8 mouse cellular contexts compared by ENCODE assay signal in genomic region chr12:79192193-79192592, GRCm38 (mm10). TPM values are rescaled to one million over a fixed set of nuclear protein-coding genes. Genes with fewer than 3 reads are reported as not detected.
DNase-seq lines count a peak whose midpoint lies in the region; ATAC-seq and TF ChIP-seq lines count a peak whose summit lies in the region.

Rdh11 (minus strand) TSS chr12:79192293.

- peak within 1 kb of the TSS; percentile 84 for H3K27ac ChIP-seq in heart, embryonic 10.5 days
- peak within 1 kb of the TSS; percentile 30; the same call in 1 of the 2 replicates for H3K27ac ChIP-seq in embryonic facial prominence, embryonic 12.5 days
- peak within 1 kb of the TSS; percentile 55 for H3K27ac ChIP-seq in midbrain, embryonic 14.5 days (replicated peaks; ENCODE audit: low read depth, low read length)

- 61% methylated on average over 6 of the region's 6 CpGs for WGBS in heart, embryonic 10.5 days
- WGBS in embryonic facial prominence, embryonic 12.5 days: 49% methylated on average over 6 of the region's 6 CpGs
- 65% methylated on average over 6 of the region's 6 CpGs for WGBS in midbrain, embryonic 14.5 days

- H3K79me2 ChIP-seq in C2C12 (ENCODE audit: control insufficient read depth, insufficient read depth): peaks cover 14% of the 10 kb centered on the region

- no peak for TF ChIP-seq CTCF in C2C12 (IDR thresholded peaks at IDR 0.05; ENCODE audit: control insufficient read depth, insufficient read depth, insufficient read length)

- peak within 1 kb of the TSS; percentile 59 for H3K9ac ChIP-seq in embryonic facial prominence, embryonic 12.5 days
- H3K9ac ChIP-seq in midbrain, embryonic 14.5 days (replicated peaks; ENCODE audit: low read length): peak within 1 kb of the TSS; percentile 65

- no peak for DNase-seq in heart, embryonic 10.5 days (ENCODE audit: low spot score)
- DNase-seq in heart, adult 9 months (ENCODE audit: low spot score in 2 of 2): no peak
- DNase-seq in layer of hippocampus, postnatal 14 days (ENCODE audit: low spot score in 2 of 2): no peak
- no peak for DNase-seq in midbrain, embryonic 14.5 days
- DNase-seq in ovary, postnatal 36 days (ENCODE audit: low spot score): no peak
- no peak for DNase-seq in natural killer cell, adult 2 months (ENCODE audit: low spot score in 2 of 2)

- H3K36me3 ChIP-seq in heart, embryonic 10.5 days: peaks cover 13% of the 10 kb centered on the region
- peaks cover 8% of the 10 kb centered on the region for H3K36me3 ChIP-seq in C2C12 (ENCODE audit: control insufficient read depth, insufficient read depth)
- H3K36me3 ChIP-seq in embryonic facial prominence, embryonic 12.5 days: peaks cover 13% of the 10 kb centered on the region
- H3K36me3 ChIP-seq in midbrain, embryonic 14.5 days (ENCODE audit: control insufficient read depth, insufficient read depth, low read length): peaks cover 13% of the 10 kb centered on the region

- H3ac ChIP-seq in C2C12 (ENCODE audit: control insufficient read depth, insufficient read length, low read depth): peak within 1 kb of the TSS; percentile 83

- H3K4me3 ChIP-seq in heart, embryonic 10.5 days: peak within 1 kb of the TSS; percentile 75
- peak within 1 kb of the TSS; percentile 54 for H3K4me3 ChIP-seq in C2C12 (ENCODE audit: insufficient read depth, poor library complexity, severe bottlenecking)
- peak within 1 kb of the TSS; percentile 55 for H3K4me3 ChIP-seq in embryonic facial prominence, embryonic 12.5 days
- peak within 1 kb of the TSS; percentile 66 for H3K4me3 ChIP-seq in midbrain, embryonic 14.5 days (replicated peaks; ENCODE audit: low read depth, low read length)

- H3K4me2 ChIP-seq in embryonic facial prominence, embryonic 12.5 days (replicated peaks): peak within 1 kb of the TSS; percentile 77
- peak within 1 kb of the TSS; percentile 87 for H3K4me2 ChIP-seq in midbrain, embryonic 14.5 days (ENCODE audit: low read length)

- no peaks in the 10 kb centered on the region for H3K9me3 ChIP-seq in heart, embryonic 10.5 days
- no peaks in the 10 kb centered on the region for H3K9me3 ChIP-seq in embryonic facial prominence, embryonic 12.5 days
- H3K9me3 ChIP-seq in midbrain, embryonic 14.5 days (ENCODE audit: control insufficient read depth, low read length): no peaks in the 10 kb centered on the region

- H3K27me3 ChIP-seq in heart, embryonic 10.5 days (ENCODE audit: insufficient read depth, poor library complexity, severe bottlenecking): no peaks in the 10 kb centered on the region
- no peaks in the 10 kb centered on the region for H3K27me3 ChIP-seq in C2C12 (ENCODE audit: control insufficient read depth, insufficient read depth, insufficient read length)
- no peaks in the 10 kb centered on the region for H3K27me3 ChIP-seq in embryonic facial prominence, embryonic 12.5 days
- no peaks in the 10 kb centered on the region for H3K27me3 ChIP-seq in midbrain, embryonic 14.5 days (ENCODE audit: control insufficient read depth, insufficient read depth, low read length)

- no peak for ATAC-seq in embryonic facial prominence, embryonic 12.5 days (ENCODE audit: insufficient number of reproducible peaks, insufficient read depth, low FRiP score, low TSS enrichment)
- ATAC-seq in midbrain, embryonic 14.5 days (ENCODE audit: low FRiP score, low TSS enrichment): no peak

- H3K79me3 ChIP-seq in C2C12 (ENCODE audit: low read depth): peaks cover 4% of the 10 kb centered on the region

- peaks cover 14% of the 10 kb centered on the region for H3K4me1 ChIP-seq in heart, embryonic 10.5 days
- H3K4me1 ChIP-seq in embryonic facial prominence, embryonic 12.5 days: peaks cover 8% of the 10 kb centered on the region
- peaks cover 10% of the 10 kb centered on the region for H3K4me1 ChIP-seq in midbrain, embryonic 14.5 days (ENCODE audit: control insufficient read depth, insufficient read depth, low read length)

TF ChIP-seq in C2C12, 6 proteins besides CTCF, POLR2A, EP300 and RAD21:
- no peak for TF ChIP-seq FOSL1 (IDR thresholded peaks at IDR 0.05; ENCODE audit: insufficient read depth, low read length, poor library complexity, severe bottlenecking)
- TF ChIP-seq USF1 (IDR thresholded peaks at IDR 0.05; ENCODE audit: low read depth): no peak
- TF ChIP-seq MYOD1 (IDR thresholded peaks at IDR 0.05; ENCODE audit: control insufficient read depth, insufficient read length, low read depth): no peak

RNA-seq across cellular contexts. Expression of gene Rdh11, which starts in this region (rescaled TPM):
- polyA plus RNA-seq in heart, embryonic 10.5 days (2016; fragmentation: Nextera tagmentation; extraction: Ambion mirVana): 19.7 and 20.9 TPM in 2 replicates
- polyA plus RNA-seq in C2C12 (2012; fragmentation: generic; extraction: Trizol): 14.0 TPM
- 24.5 and 24.7 TPM in 2 replicates for polyA plus RNA-seq in embryonic facial prominence, embryonic 12.5 days (2016; fragmentation: Nextera tagmentation; extraction: Ambion mirVana)
- 10 to 100 TPM; 23.6 to 23.9 TPM for total RNA-seq in layer of hippocampus, postnatal 14 days (2021)
- 27.7 and 31.6 TPM in 2 replicates for polyA plus RNA-seq in midbrain, embryonic 14.5 days (2014; fragmentation: Nextera tagmentation; extraction: Ambion mirVana)

Comparison
In these comparisons a context has a peak if more than half of its experiments do, and no peak if none do; other contexts are left out.
1. H3K27ac ChIP-seq: peak in every context shown above with its lines; median percentile 84 in heart, embryonic 10.5 days; 55 in midbrain, embryonic 14.5 days; 30 in embryonic facial prominence, embryonic 12.5 days.